Mouse (Mus musculus): Measurements from ENCODE around the gene Nek2.

DNA sequence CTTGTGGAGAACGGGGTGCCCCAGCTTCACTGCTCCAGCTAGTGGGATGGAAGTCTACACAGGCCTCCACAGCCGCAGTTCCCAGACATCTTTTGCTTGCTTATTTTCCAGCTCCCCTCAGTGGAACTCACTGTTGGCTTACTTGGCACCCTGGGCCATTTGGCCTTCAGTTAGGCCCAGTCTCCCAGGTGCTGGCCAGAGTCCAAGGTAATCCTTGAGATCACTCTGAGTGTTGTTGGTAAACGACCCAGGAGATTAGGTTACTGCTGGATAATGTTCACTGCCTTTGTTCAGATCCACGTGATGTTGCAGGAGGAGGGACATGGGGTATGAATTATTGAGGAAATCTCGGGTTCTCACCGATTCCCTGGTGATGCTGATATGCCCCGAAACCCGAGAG, 28.3 kb upstream of the Nek2 start:
- TF ChIP-seq EP300 (IDR thresholded peaks at IDR 0.05; ENCODE audit: low read depth) (no peak), CTCF (IDR thresholded peaks at IDR 0.05; ENCODE audit: low read depth) (no peak)
